Mouse (Mus musculus): Measurements from ENCODE around the gene Vav2. TPM values are rescaled to one million over a fixed set of nuclear protein-coding genes. Genes with fewer than 3 reads are reported as not detected.

Vav2 gene
- polyA plus RNA-seq, 1 experiment from 2014 or later: 7.1 TPM

DNA sequence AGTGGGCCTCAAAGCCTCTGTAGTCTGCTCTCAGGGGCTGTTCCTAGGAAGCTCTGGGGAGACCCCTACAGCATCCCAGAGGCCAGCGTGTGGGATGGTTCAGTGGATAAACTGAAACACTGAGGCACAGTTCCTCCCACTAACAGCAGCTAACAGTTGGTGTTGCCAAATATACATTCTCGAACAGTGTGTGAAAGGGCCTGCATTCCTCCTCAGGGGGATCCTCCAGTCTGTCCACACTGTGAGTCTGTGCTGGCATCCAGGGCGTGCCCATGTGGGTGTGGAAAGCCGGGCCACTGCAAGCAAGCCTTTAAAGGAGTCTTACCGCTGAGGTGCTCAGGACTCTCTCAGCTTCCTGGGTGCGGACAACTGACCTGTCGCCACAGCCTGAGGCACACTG, 200.3 kb downstream of the Vav2 start:
- no peak; the same call in 1 of the 2 replicates for ATAC-seq (ENCODE audit: low read depth)
- Histone ChIP-seq H3K36me3 (ENCODE audit: control insufficient read depth, insufficient read depth, low read length) (no peaks in the 10 kb centered on the region), H3K4me1 (ENCODE audit: control insufficient read depth, insufficient read depth, low read length) (no peaks in the 10 kb centered on the region), H3K9ac (ENCODE audit: low read depth, low read length) (no peak overlapping the region), H3K4me2 (ENCODE audit: low read depth, low read length) (no peak overlapping the region), H3K4me3 (ENCODE audit: low read depth, low read length) (no peak overlapping the region), H3K27me3 (replicated peaks; ENCODE audit: control insufficient read depth, insufficient read depth, low read length) (no peaks in the 10 kb centered on the region), H3K27ac (replicated peaks; ENCODE audit: low read depth, low read length) (no peak overlapping the region), H3K9me3 (ENCODE audit: control insufficient read depth, low read length) (no peaks in the 10 kb centered on the region)
- DNase-seq (ENCODE audit: low spot score): no peak
- WGBS: 59% methylated on average over 7 of the region's 7 CpGs

DNA sequence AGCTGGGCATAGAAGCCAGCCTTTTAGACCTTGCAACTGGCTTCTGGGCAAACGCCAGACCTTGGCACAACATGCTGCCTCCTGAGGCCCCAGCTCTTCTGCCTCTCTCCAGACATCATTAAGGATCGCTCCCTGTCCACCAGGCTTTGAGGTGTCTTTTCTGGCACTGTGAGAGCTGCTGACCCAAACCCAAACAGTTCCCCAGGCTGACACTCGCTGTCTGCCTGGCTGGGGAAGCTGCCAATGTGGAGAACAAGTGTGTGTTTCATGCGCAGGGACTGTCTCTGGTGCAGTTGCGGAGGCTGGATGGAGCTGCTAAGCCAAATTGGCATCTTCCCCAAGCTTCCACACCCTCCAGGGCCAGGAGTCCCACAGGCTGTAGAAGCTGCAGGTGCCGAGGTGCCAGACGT, 203.8 kb downstream of the Vav2 start:
- Histone ChIP-seq H3K9me3 (ENCODE audit: control insufficient read depth, low read length) (no peaks in the 10 kb centered on the region), H3K9ac (ENCODE audit: low read depth, low read length) (no peak overlapping the region), H3K27me3 (replicated peaks; ENCODE audit: control insufficient read depth, insufficient read depth, low read length) (no peaks in the 10 kb centered on the region), H3K4me3 (ENCODE audit: low read depth, low read length) (no peak overlapping the region), H3K4me1 (ENCODE audit: control insufficient read depth, insufficient read depth, low read length) (no peaks in the 10 kb centered on the region), H3K4me2 (ENCODE audit: low read depth, low read length) (no peak overlapping the region), H3K36me3 (ENCODE audit: control insufficient read depth, insufficient read depth, low read length) (no peaks in the 10 kb centered on the region), H3K27ac (replicated peaks; ENCODE audit: low read depth, low read length) (no peak overlapping the region)
- 83% methylated on average over 7 of the region's 7 CpGs for WGBS
- ATAC-seq (ENCODE audit: low read depth) (no peak), DNase-seq (ENCODE audit: low spot score) (no peak)

DNA sequence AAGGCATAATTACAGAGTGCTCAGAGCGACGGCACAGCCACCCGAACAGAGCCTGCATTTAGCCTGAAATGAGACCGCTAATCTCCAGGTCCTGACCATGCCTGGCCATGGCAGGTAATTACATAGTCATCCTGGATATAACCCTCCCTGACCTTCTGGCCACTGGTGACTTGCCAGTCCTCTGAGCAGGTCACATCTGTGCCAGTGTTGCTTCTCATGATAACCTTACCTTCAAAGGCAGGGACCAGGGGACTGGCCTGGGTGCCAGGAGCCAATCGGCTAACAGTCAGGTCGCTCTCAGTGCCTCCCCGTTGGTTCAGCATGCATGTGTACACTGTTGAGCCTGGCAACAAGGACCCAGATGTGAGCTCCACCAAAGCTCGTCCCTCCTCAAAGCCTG, 208.3 kb downstream of the Vav2 start:
- WGBS: 85% methylated on average over 8 of the region's 8 CpGs
- no peak for ATAC-seq (ENCODE audit: low read depth)
- H3K9ac ChIP-seq (ENCODE audit: low read depth, low read length): no peak overlapping the region

DNA sequence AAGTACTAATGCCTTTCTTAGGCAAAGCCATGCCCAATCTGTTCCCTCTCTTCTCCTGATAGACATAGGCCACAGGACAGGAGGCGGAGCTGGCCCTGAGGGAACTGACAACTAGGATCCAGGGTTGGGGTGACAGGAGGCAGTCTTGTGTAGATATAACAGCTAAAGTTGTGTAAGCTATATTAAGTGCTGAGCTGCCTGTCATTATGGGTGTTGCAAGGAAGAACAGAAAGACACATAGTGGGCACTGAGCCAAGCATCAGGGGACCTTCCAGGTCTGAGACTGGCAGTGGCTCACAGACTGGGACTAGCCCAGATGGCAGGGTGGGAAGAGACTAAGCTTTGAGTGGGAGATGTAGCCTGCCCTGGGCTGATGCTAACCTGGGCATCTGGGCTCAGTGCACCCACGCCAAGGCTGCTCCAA, 208.7 kb downstream of the Vav2 start:
- no peaks in the 10 kb centered on the region for H3K36me3 ChIP-seq (ENCODE audit: control insufficient read depth, insufficient read depth, low read length)
- H3K4me3 ChIP-seq (ENCODE audit: low read depth, low read length): no peak overlapping the region
- H3K9me3 ChIP-seq (ENCODE audit: control insufficient read depth, low read length): no peaks in the 10 kb centered on the region
- no peak overlapping the region for H3K4me2 ChIP-seq (ENCODE audit: low read depth, low read length)
- H3K27ac ChIP-seq (replicated peaks; ENCODE audit: low read depth, low read length): no peak overlapping the region
- no peak overlapping the region for H3K9ac ChIP-seq (ENCODE audit: low read depth, low read length)
- WGBS: 66% methylated on average over 2 of the region's 2 CpGs
- no peaks in the 10 kb centered on the region for H3K27me3 ChIP-seq (replicated peaks; ENCODE audit: control insufficient read depth, insufficient read depth, low read length)
- peak; percentile 27 for DNase-seq (ENCODE audit: low spot score)
- no peaks in the 10 kb centered on the region for H3K4me1 ChIP-seq (ENCODE audit: control insufficient read depth, insufficient read depth, low read length)
- peak; percentile 63; the same call in 1 of the 2 replicates for ATAC-seq (ENCODE audit: low read depth)

More for the DNA sequence above, 208.3 kb downstream of the Vav2 start:
- Histone ChIP-seq H3K4me1 (ENCODE audit: control insufficient read depth, insufficient read depth, low read length) (no peaks in the 10 kb centered on the region), H3K27me3 (replicated peaks; ENCODE audit: control insufficient read depth, insufficient read depth, low read length) (no peaks in the 10 kb centered on the region), H3K36me3 (ENCODE audit: control insufficient read depth, insufficient read depth, low read length) (no peaks in the 10 kb centered on the region), H3K9me3 (ENCODE audit: control insufficient read depth, low read length) (no peaks in the 10 kb centered on the region), H3K27ac (replicated peaks; ENCODE audit: low read depth, low read length) (no peak overlapping the region), H3K4me3 (ENCODE audit: low read depth, low read length) (no peak overlapping the region), H3K4me2 (ENCODE audit: low read depth, low read length) (no peak overlapping the region)
- DNase-seq (ENCODE audit: low spot score): no peak

DNA sequence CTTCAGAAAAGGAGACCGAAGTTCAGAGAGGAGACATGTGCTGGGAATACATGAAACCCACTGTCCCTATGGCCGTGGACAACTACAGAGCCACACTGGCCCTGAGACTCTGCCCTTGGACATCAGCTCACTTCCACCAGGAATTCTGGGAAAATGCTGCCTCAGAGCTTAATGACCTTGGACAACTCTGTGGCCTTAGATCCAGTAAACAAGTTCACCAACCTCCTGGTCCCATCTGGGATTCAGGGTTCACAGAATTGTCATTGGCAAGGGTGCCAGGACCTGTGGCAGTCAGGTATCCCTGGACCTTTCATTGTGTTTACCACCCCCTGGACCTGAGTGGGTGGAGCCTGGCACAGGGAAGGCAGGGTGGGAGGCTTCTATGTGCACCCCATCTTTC, 211.3 kb downstream of the Vav2 start:
- ATAC-seq (ENCODE audit: low read depth): no peak
- Histone ChIP-seq H3K9me3 (ENCODE audit: control insufficient read depth, low read length) (no peaks in the 10 kb centered on the region), H3K27ac (replicated peaks; ENCODE audit: low read depth, low read length) (no peak overlapping the region), H3K27me3 (replicated peaks; ENCODE audit: control insufficient read depth, insufficient read depth, low read length) (no peaks in the 10 kb centered on the region), H3K4me2 (ENCODE audit: low read depth, low read length) (no peak overlapping the region), H3K36me3 (ENCODE audit: control insufficient read depth, insufficient read depth, low read length) (no peaks in the 10 kb centered on the region), H3K4me3 (ENCODE audit: low read depth, low read length) (no peak overlapping the region), H3K4me1 (ENCODE audit: control insufficient read depth, insufficient read depth, low read length) (no peaks in the 10 kb centered on the region), H3K9ac (ENCODE audit: low read depth, low read length) (no peak overlapping the region)
- DNase-seq (ENCODE audit: low spot score): no peak
- 84% methylated on average over 2 of the region's 2 CpGs for WGBS

Small RNA genes within 50 kb of the gene (microRNA-seq; reads per million reads assigned to microRNA genes)
- gene Gm24049 (ENCODE audit: borderline number of aligned reads) (not detected), gene Mir7578 (ENCODE audit: borderline number of aligned reads) (not detected)

Other genes with a start within 250 kb of the Vav2 start
- 10.2 and 10.7 TPM in 2 replicates for gene Sardh, start 178.7 kb downstream of the Vav2 start, polyA plus RNA-seq (2014; fragmentation: Nextera tagmentation; extraction: Ambion mirVana)
- gene Brd3os, start 15.3 kb upstream of the Vav2 start, polyA plus RNA-seq (2014; fragmentation: Nextera tagmentation; extraction: Ambion mirVana): 13.0 and 15.5 TPM in 2 replicates
- 131 and 137 TPM in 2 replicates for gene Brd3, start 80.6 kb upstream of the Vav2 start, polyA plus RNA-seq (2014; fragmentation: Nextera tagmentation; extraction: Ambion mirVana)
- 50.1 and 54.1 TPM in 2 replicates for gene Wdr5, start 88.1 kb upstream of the Vav2 start, polyA plus RNA-seq (2014; fragmentation: Nextera tagmentation; extraction: Ambion mirVana)
- 11.3 and 11.5 TPM in 2 replicates for gene Rxra, start 249.4 kb upstream of the Vav2 start, polyA plus RNA-seq (2014; fragmentation: Nextera tagmentation; extraction: Ambion mirVana)

Measured in embryonic facial prominence, embryonic 14.5 days (tissue).